Mouse (Mus musculus): ENCODE measurements around the gene Mrpl53. TPM values are rescaled to one million over a fixed set of nuclear protein-coding genes. Genes with fewer than 3 reads are reported as not detected.

Gene Mrpl53
- polyA plus RNA-seq, 1 experiment = 145 TPM

DNA sequence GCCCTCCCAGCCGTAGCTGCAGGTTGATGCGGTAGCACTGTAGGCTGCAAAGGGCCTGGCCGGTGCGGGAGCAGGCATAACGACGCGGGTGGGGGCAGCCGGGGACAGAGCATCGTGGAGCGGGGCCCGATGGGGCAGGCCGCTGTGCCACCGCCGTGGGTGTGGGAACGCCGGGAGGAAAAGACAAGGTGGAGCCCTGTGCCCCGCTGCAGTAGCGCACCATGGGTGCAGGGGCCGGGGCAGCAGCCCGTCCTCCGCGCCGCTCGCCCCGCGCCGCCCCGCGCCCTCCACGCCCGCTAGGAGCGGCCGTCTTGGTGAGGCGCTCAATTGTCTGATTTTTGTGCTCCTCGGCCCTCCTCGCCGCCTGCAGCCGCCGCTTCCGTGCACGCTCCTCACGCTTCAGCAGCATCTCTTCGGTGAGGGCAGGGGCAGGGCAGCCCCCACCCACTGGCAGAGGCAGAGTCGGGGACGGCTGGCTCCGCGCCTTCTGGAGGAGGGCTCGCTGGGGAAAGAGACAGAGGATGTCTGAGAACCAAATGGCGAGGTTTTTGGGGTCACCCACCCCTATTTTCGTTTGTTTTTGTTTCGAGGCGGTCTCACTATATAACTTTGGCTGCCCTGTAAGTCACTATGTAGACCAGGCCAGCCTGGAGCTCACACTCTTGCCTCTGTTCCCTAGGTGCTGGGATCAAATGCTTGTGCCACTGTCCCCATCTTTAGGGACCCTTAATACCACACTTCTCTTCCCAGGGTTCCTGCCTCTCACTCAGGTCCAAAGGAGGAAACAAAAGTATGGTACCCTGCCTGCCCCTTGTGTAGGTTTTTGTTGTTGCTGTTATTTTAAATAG, 13.2 kb downstream of the Mrpl53 start:
- TF ChIP-seq CTCF (IDR thresholded peaks at IDR 0.05; ENCODE audit: control insufficient read depth, insufficient read depth, insufficient read length) (no peak), FOSL1 (IDR thresholded peaks at IDR 0.05; ENCODE audit: insufficient read depth, low read length, poor library complexity, severe bottlenecking) (no peak), MYOD1 (IDR thresholded peaks at IDR 0.05; ENCODE audit: control insufficient read depth, insufficient read length, low read depth) (no peak), USF1 (IDR thresholded peaks at IDR 0.05; ENCODE audit: low read depth) (no peak), MYOG (IDR thresholded peaks at IDR 0.05; ENCODE audit: control insufficient read depth, extremely low read depth, insufficient read length) (no peak), MAX (IDR thresholded peaks at IDR 0.05) (no peak), CEBPB (IDR thresholded peaks at IDR 0.05; ENCODE audit: low read depth) (no peak)
- Histone ChIP-seq H3K79me3 (ENCODE audit: low read depth) (peaks cover 10% of the 10 kb centered on the region), H3K79me2 (ENCODE audit: control insufficient read depth, insufficient read depth) (peaks cover 59% of the 10 kb centered on the region), H3K27me3 (ENCODE audit: control insufficient read depth, insufficient read depth, insufficient read length) (no peaks in the 10 kb centered on the region), H3ac (ENCODE audit: control insufficient read depth, insufficient read length, low read depth) (peak overlapping the region; percentile 73), H3K36me3 (ENCODE audit: control insufficient read depth, insufficient read depth) (peaks cover 23% of the 10 kb centered on the region), H3K4me3 (ENCODE audit: insufficient read depth, poor library complexity, severe bottlenecking) (peak overlapping the region; percentile 49)

DNA sequence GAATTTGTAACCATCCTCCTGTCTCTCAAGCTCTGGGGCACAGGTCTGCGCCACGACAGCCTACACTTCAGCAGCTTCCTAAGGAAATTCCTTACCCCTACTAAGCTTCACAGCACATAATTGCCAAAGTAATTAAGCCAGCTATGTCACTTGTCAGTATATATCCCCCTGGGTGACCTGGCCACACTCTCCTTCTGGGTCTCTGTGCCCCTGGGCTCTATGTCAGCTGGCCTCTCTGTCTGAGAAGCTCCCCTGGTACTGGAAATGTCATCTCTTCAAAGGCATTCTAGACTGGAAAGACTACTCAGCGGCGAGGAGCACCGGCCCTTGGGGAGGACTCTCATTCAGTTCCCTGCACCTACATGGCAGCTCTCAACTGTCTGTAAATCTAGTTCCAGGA, 14.1 kb downstream of the Mrpl53 start:
- Histone ChIP-seq H3K27me3 (ENCODE audit: control insufficient read depth, insufficient read depth, insufficient read length) (no peaks in the 10 kb centered on the region), H3K79me2 (ENCODE audit: control insufficient read depth, insufficient read depth) (peaks cover 50% of the 10 kb centered on the region), H3K4me3 (ENCODE audit: insufficient read depth, poor library complexity, severe bottlenecking) (no peak overlapping the region), H3ac (ENCODE audit: control insufficient read depth, insufficient read length, low read depth) (no peak overlapping the region), H3K36me3 (ENCODE audit: control insufficient read depth, insufficient read depth) (peaks cover 14% of the 10 kb centered on the region), H3K79me3 (ENCODE audit: low read depth) (peaks cover 6% of the 10 kb centered on the region)
- TF ChIP-seq MYOG (IDR thresholded peaks at IDR 0.05; ENCODE audit: control insufficient read depth, extremely low read depth, insufficient read length) (no peak), USF1 (IDR thresholded peaks at IDR 0.05; ENCODE audit: low read depth) (no peak), FOSL1 (IDR thresholded peaks at IDR 0.05; ENCODE audit: insufficient read depth, low read length, poor library complexity, severe bottlenecking) (no peak), CTCF (IDR thresholded peaks at IDR 0.05; ENCODE audit: control insufficient read depth, insufficient read depth, insufficient read length) (no peak), MAX (IDR thresholded peaks at IDR 0.05) (no peak)

DNA sequence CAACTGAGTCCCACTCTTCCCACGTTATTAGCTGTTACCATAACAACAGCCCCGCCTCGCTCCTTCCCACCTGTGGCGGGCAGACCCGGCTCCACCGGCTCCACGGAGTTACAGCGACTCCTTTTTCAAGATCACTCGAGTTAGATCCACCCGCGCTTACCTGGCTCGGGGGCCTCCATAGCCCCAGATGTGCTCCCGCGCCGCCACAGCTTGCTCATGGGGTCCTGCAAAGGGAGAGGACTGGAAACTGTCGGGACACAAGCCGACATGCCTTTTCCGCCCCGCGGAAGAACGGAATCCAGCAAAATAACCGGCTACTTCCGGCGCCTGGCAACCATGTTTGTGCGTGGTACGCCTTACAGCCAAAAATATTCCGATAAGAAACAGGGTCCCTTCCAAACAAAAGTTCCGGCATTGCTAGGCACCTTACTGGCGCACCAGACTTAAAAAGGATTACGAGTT, 16.0 kb downstream of the Mrpl53 start:
- Histone ChIP-seq H3ac (ENCODE audit: control insufficient read depth, insufficient read length, low read depth) (peak overlapping the region; percentile 87), H3K79me3 (ENCODE audit: low read depth) (peaks cover 6% of the 10 kb centered on the region), H3K4me3 (ENCODE audit: insufficient read depth, poor library complexity, severe bottlenecking) (peak overlapping the region; percentile 75), H3K27me3 (ENCODE audit: control insufficient read depth, insufficient read depth, insufficient read length) (no peaks in the 10 kb centered on the region), H3K79me2 (ENCODE audit: control insufficient read depth, insufficient read depth) (peaks cover 38% of the 10 kb centered on the region), H3K36me3 (ENCODE audit: control insufficient read depth, insufficient read depth) (no peaks in the 10 kb centered on the region)
- TF ChIP-seq MAX (IDR thresholded peaks at IDR 0.05) (peak; percentile 72), FOSL1 (IDR thresholded peaks at IDR 0.05; ENCODE audit: insufficient read depth, low read length, poor library complexity, severe bottlenecking) (no peak), CTCF (IDR thresholded peaks at IDR 0.05; ENCODE audit: control insufficient read depth, insufficient read depth, insufficient read length) (no peak), USF1 (IDR thresholded peaks at IDR 0.05; ENCODE audit: low read depth) (no peak)

DNA sequence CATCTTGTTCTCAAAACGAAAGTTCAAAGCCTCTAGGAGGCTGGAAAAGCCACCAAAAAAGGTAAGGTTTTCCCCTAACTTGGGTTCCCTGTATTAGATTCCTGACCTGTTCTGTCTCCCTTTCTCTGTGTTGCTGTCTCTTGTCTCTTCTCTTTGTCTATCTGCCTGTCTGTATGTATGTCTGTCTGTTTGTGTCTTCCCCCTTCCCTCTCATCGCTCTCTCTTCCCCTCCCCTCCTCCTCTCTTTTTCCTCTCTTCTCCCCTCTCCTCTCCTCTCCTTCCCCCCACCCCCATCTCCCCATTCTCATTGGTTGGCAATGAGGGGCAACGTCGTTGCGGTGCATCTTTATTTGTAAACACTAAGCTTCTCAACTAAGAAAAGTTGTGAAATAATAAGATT, 16.5 kb downstream of the Mrpl53 start, which contains the start of gene Ino80b:
Gene Ino80b, minus strand, starts transcription at position 101 of the 400 bp plus-strand sequence.
- TF ChIP-seq MYOD1 (IDR thresholded peaks at IDR 0.05; ENCODE audit: control insufficient read depth, insufficient read length, low read depth) (no peak), MAX (IDR thresholded peaks at IDR 0.05) (no peak), MYOG (IDR thresholded peaks at IDR 0.05; ENCODE audit: control insufficient read depth, extremely low read depth, insufficient read length) (no peak), CEBPB (IDR thresholded peaks at IDR 0.05; ENCODE audit: low read depth) (no peak)
- H3K27me3 ChIP-seq (ENCODE audit: control insufficient read depth, insufficient read depth, insufficient read length) = no peaks in the 10 kb centered on the region
- peak within 1 kb of the TSS; percentile 87 for H3ac ChIP-seq (ENCODE audit: control insufficient read depth, insufficient read length, low read depth)

DNA sequence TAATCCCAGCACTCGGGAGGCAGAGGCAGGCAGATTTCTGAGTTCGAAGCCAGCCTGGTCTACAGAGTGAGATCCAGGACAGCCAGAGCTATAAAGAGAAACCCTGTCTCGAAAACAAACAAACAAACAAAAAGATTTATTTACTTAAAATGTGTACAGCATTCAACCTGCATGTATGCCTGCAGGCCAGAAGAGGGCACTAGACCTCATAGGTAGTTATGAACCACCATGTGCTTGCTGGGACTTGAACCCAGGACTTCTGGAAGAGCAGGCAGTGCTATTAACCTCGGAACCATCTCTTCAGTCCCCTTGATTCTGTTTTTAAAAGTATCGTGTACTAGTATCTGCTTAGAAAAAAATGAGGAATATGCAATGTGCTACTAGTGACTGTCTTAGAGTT, 18.6 kb downstream of the Mrpl53 start:
- Histone ChIP-seq H3K79me2 (ENCODE audit: control insufficient read depth, insufficient read depth) (peaks cover 23% of the 10 kb centered on the region), H3K36me3 (ENCODE audit: control insufficient read depth, insufficient read depth) (no peaks in the 10 kb centered on the region), H3ac (ENCODE audit: control insufficient read depth, insufficient read length, low read depth) (no peak overlapping the region), H3K79me3 (ENCODE audit: low read depth) (peaks cover 3% of the 10 kb centered on the region), H3K4me3 (ENCODE audit: insufficient read depth, poor library complexity, severe bottlenecking) (no peak overlapping the region), H3K27me3 (ENCODE audit: control insufficient read depth, insufficient read depth, insufficient read length) (no peaks in the 10 kb centered on the region)
- TF ChIP-seq FOSL1 (IDR thresholded peaks at IDR 0.05; ENCODE audit: insufficient read depth, low read length, poor library complexity, severe bottlenecking) (no peak), MYOG (IDR thresholded peaks at IDR 0.05; ENCODE audit: control insufficient read depth, extremely low read depth, insufficient read length) (no peak), CEBPB (IDR thresholded peaks at IDR 0.05; ENCODE audit: low read depth) (no peak), MYOD1 (IDR thresholded peaks at IDR 0.05; ENCODE audit: control insufficient read depth, insufficient read length, low read depth) (no peak), USF1 (IDR thresholded peaks at IDR 0.05; ENCODE audit: low read depth) (no peak), CTCF (IDR thresholded peaks at IDR 0.05; ENCODE audit: control insufficient read depth, insufficient read depth, insufficient read length) (no peak), MAX (IDR thresholded peaks at IDR 0.05) (no peak)

More for the DNA sequence above, 16.5 kb downstream of the Mrpl53 start, which contains the start of gene Ino80b:
- Histone ChIP-seq H3K79me2 (ENCODE audit: control insufficient read depth, insufficient read depth) (peaks cover 33% of the 10 kb centered on the region), H3K4me3 (ENCODE audit: insufficient read depth, poor library complexity, severe bottlenecking) (peak within 1 kb of the TSS; percentile 75), H3K79me3 (ENCODE audit: low read depth) (peaks cover 6% of the 10 kb centered on the region), H3K36me3 (ENCODE audit: control insufficient read depth, insufficient read depth) (no peaks in the 10 kb centered on the region)

All from C2C12 (cell line).